Mouse (Mus musculus) neural tube, embryonic 10.5 days (tissue): Measurements from ENCODE around the gene Gm32742.
"Not testable (repeated sequence)": the region's sequence is repeated elsewhere in the genome, so short reads cannot be mapped to it uniquely, and the experiment has no call there.

ENCODE experiments used
- DNase-seq: peaks from one replicate; pipeline ENCODE4 v3.0.0-alpha.2; 2017; ENCODE audit warnings: low spot score; ENCODE audit errors: extremely low spot score

The Gm32742 gene

GRCm38 (mm10) chr9:51152079-51152752 lies 13.1 kb downstream of the Gm32742 start:
- peak; percentile 76 for DNase-seq

DNA sequence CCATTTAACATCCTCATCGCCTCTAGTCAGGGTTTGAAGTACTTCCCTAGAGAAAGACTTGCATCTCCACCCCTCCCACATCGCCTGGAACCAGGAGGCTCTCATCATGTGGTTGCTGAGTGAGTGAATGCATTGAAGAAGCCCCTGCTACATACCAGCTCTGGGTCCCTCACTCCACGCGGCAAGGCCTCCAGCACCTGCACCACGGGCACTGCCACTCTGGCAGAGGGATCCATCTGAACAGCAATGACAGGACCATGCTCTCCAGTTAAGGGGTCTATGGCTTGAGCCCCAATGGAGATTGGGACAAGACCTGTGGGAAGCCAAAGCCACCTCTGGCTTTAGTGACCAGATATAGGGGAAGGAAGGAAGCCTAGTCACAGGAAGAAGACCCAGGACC lies 18.0 kb downstream of the Gm32742 start:
- DNase-seq: no peak

GRCm38 (mm10) chr9:51146496-51146895 lies 18.8 kb downstream of the Gm32742 start:
- DNase-seq: no peak

GRCm38 (mm10) chr9:51144218-51144617 lies 21.1 kb downstream of the Gm32742 start:
- DNase-seq: no peak

GRCm38 (mm10) chr9:51143437-51143836 lies 21.9 kb downstream of the Gm32742 start:
- no peak for DNase-seq

DNA sequence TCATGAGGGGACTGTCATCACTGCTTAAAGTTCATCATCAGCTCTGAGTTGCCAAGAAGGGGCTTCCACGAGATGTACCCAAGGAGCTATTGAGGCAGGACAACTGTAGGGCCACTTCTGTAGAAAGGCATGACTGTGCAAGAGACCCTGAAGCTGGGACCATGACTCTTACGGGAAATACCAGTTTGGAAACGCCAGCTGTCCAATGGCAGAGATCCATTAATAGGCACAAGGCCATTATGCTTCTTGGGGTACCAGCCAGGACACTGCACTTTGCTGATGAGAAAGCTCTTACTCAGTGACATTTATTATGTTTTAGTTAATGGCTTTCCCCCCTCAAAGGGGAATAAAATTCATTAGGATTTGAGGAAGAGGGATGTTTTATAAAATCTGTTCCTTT lies 24.6 kb downstream of the Gm32742 start:
- DNase-seq: no peak

DNA sequence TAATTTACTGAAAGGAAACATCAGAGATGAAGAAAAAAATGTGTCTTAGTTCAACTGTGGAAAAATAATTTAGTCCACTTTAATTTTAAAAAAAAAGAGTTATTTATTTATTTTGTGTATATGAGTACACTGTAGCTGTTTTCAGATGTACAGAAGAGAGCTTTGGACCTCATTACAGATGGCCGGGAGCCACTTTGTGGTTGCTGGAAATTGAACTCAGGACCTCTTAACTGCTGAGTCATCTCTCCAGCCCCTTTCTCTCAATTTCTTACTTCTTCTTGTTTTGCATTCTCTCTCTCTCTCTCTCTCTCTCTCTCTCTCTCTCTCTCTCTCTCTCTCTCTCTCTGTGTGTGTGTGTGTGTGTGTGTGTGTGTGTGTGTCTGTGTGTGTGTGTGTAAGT lies 25.9 kb downstream of the Gm32742 start:
- DNase-seq: not testable (repeated sequence)

DNA sequence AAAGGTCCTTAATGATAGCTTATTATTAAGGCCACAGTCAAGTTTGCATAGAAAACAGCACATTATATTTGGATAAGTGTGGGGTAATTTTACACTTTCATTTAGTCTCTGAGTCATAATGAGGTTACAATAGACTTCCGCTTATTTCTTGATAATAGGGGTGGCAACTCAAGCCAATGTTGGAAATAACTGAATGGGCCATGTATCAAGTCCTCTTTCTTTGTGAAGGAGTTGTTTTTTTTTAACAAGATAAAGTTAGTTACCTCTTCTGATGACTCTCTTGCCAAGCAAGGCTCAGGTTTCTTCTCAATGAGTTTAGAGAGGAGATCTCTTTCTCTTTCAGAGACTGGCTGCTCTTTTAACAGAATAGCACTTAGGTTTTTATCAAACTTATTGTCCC lies 27.0 kb downstream of the Gm32742 start:
- no peak for DNase-seq

DNA sequence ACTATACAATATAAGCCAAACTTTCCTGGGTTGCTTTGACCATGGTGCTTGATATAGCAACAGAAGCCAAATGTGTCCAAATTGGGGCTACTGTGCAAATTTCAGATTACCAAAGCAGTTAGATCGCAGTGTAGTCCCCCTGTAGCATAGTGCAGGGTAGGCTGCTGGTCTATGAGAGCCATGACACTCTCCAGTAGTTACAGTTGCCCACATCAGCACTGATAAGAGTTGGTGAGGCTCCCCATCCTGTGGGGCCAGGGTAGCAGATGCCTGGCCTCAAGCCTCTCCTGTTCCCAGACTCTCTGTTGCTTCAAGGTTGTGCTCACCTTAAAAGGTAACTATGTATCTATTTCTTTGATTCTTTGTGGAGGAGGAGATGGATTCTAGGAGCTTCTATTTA lies 27.5 kb downstream of the Gm32742 start:
- no peak for DNase-seq

GRCm38 (mm10) chr9:51137432-51137831 lies 27.9 kb downstream of the Gm32742 start:
- DNase-seq: peak; percentile 4

DNA sequence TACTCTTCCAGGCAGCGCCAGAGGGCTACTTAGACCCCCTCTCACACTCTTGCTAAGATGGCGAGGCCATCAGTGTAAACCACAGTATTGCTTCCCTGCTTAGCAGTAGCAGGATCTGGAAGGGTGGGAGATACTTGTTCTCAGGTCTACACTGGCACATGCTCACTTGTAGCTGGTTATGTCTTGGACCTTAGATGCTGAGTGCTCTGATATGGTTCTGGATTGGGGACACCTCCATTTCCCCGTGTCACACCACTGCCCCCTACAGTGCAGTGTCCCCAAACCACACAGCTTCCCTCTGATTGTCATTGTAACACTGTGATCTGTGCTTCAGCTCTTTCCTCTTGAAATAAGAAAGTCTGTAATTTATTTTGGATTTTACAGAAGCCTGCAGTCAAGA lies 28.3 kb downstream of the Gm32742 start:
- peak; percentile 11 for DNase-seq

DNA sequence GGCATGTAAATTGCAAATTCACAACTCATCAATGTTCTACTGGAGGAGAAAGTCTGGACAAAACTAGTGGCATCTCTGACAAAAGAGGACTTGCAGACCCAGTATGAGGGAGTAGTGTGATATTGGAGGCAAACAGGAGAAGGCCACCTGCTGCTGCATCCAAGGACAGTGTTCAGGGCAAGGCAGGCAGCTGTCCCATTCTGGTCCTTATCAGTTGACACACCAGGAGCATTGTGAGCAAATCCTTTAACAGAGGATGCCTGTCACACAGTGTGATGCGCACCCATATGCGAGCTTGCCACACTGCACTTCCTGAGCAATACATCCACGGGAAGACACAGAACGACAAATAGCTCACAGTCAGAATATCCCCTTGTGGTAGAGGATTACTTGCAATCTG lies 50.5 kb downstream of the Gm32742 start:
- DNase-seq: no peak

GRCm38 (mm10) chr9:51105751-51106150 lies 59.6 kb downstream of the Gm32742 start:
- DNase-seq: no peak

DNA sequence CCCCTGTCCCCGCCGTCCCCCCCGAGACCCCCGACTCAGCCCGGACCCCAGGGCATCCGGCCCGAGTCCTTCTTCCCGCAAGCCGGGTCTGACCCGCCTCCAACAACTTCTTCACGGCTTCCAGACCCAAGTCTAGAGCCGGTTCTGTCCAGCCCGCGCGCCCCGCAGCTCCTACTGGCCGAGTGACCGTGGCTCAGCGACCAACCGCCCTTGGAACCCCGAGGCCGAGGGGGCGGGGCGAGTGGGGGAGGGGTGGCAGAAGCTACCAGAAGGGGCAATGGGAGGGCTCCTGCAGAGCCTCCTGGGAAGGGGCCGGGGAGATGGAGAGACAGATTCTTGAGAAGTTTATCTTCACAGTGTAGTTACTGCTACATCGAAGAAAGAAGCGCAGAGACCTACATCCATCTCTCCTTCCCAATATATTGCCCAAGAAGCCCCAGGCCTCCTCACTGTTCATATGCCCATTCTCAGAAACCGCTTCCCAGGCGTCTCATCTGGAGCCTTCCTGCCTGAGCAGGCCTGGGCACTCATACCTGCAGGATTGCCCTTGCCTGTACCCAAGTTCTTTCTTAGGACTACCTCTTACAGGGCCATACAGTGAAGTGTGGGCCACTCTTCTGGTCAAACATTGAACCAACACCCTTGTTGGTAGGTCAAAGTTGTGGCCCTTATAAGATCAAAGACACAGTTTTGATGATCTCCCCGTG lies 61.4 kb downstream of the Gm32742 start:
- no peak for DNase-seq

- DNase-seq: peak; percentile 75
These were observed 62.1 kb downstream of the Gm32742 start for GRCm38 (mm10) chr9:51102963-51103807.

GRCm38 (mm10) chr9:51101756-51102425 lies 63.4 kb downstream of the Gm32742 start, which contains the start of gene 4833427G06Rik:
Gene 4833427G06Rik, minus strand, starts transcription at chr9:51102078.
- DNase-seq: peak; percentile 74

DNA sequence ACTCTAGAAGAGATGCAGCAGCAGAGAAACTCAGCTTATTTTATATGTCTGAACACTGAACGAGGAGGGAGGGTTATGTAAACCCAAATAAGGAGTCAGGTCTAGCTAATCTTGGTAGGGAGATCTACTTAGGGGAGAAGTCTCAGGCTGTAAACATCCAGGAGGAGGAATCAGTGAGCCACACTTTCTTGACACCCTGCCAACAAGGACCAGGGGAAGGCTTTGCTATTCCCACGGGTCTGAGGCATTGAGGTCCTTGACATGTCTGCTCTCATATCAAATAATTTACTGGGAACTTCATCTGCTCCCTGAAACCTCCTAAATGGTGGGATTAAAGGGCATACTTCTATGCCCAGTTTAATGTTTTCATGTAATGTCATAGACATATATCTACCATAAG lies 69.0 kb downstream of the Gm32742 start:
- no peak for DNase-seq

DNA sequence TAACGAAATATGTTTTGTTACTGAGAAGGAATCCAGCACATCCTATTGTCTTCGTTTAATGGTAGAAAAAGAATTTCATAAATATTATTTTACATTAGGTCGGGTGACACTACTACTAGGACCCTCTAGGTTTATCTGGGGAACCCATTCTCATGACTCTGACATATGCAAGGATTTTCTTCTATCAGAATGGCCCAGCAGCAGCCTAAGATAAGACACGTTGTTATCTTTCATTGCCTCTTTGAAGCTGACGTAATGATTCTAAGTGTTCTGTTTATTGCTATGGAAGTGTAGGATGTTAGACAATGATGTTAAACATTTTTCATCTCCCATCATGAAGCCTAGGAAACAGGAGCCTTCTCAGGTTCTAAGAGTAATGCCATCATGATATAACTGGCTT lies 71.6 kb downstream of the Gm32742 start:
- DNase-seq: no peak

GRCm38 (mm10) chr9:51081614-51082013 lies 83.7 kb downstream of the Gm32742 start:
- no peak for DNase-seq
